Mouse (Mus musculus): ENCODE data around the gene Prkn. TPM values are rescaled to one million over a fixed set of nuclear protein-coding genes. Genes with fewer than 3 reads are reported as not detected.

Gene Prkn
- polyA plus RNA-seq, 1 experiment from 2014 or later = 0.96 TPM

GRCm38 (mm10) chr17:11862360-11862759 lies 1022.2 kb downstream of the Prkn start:
- H3K36me3 ChIP-seq (ENCODE audit: control insufficient read depth, insufficient read depth) = no peaks in the 10 kb centered on the region
- H3K4me1 ChIP-seq (replicated peaks; ENCODE audit: control insufficient read depth, insufficient read depth, low read length) = no peaks in the 10 kb centered on the region
- no peaks in the 10 kb centered on the region for H3K9me3 ChIP-seq (ENCODE audit: control insufficient read depth)
- H3K9ac ChIP-seq (ENCODE audit: low read depth, low read length) = no peak overlapping the region
- no peaks in the 10 kb centered on the region for H3K27me3 ChIP-seq (replicated peaks; ENCODE audit: control insufficient read depth, insufficient read depth, low read length)
- no peak overlapping the region for H3K4me2 ChIP-seq (replicated peaks; ENCODE audit: low read depth)
- H3K27ac ChIP-seq (ENCODE audit: low read depth, low read length) = no peak overlapping the region
- 82% methylated on average over 2 of the region's 2 CpGs for WGBS
- no peak for TF ChIP-seq CTCF (IDR thresholded peaks at IDR 0.05; ENCODE audit: low read depth)
- H3K4me3 ChIP-seq (ENCODE audit: low read depth, low read length) = no peak overlapping the region
- no peak for ATAC-seq

- Histone ChIP-seq H3K4me3 (ENCODE audit: low read depth, low read length) (no peak overlapping the region), H3K27ac (ENCODE audit: low read depth, low read length) (no peak overlapping the region), H3K9me3 (ENCODE audit: control insufficient read depth) (no peaks in the 10 kb centered on the region), H3K4me1 (replicated peaks; ENCODE audit: control insufficient read depth, insufficient read depth, low read length) (no peaks in the 10 kb centered on the region), H3K36me3 (ENCODE audit: control insufficient read depth, insufficient read depth) (no peaks in the 10 kb centered on the region), H3K4me2 (replicated peaks; ENCODE audit: low read depth) (no peak overlapping the region), H3K9ac (ENCODE audit: low read depth, low read length) (no peak overlapping the region), H3K27me3 (replicated peaks; ENCODE audit: control insufficient read depth, insufficient read depth, low read length) (no peaks in the 10 kb centered on the region)
- no peak for ATAC-seq
- 88% methylated on average over 11 of the region's 11 CpGs for WGBS
- no peak for TF ChIP-seq CTCF (IDR thresholded peaks at IDR 0.05; ENCODE audit: low read depth)
Measured at GRCm38 (mm10) chr17:11863017-11863416, 1022.8 kb downstream of the Prkn start.

- 83% methylated on average over 3 of the region's 3 CpGs for WGBS
- no peak overlapping the region for H3K27ac ChIP-seq (ENCODE audit: low read depth, low read length)
Measured at GRCm38 (mm10) chr17:11866231-11866630, 1026.0 kb downstream of the Prkn start.

GRCm38 (mm10) chr17:11867334-11868095 lies 1027.3 kb downstream of the Prkn start:
- Histone ChIP-seq H3K4me3 (ENCODE audit: low read depth, low read length) (no peak overlapping the region), H3K27me3 (replicated peaks; ENCODE audit: control insufficient read depth, insufficient read depth, low read length) (no peaks in the 10 kb centered on the region), H3K36me3 (ENCODE audit: control insufficient read depth, insufficient read depth) (no peaks in the 10 kb centered on the region), H3K9ac (ENCODE audit: low read depth, low read length) (no peak overlapping the region), H3K9me3 (ENCODE audit: control insufficient read depth) (no peaks in the 10 kb centered on the region), H3K4me2 (replicated peaks; ENCODE audit: low read depth) (no peak overlapping the region), H3K27ac (ENCODE audit: low read depth, low read length) (no peak overlapping the region), H3K4me1 (replicated peaks; ENCODE audit: control insufficient read depth, insufficient read depth, low read length) (no peaks in the 10 kb centered on the region)
- ATAC-seq = no peak
- 31% methylated on average over 13 of the region's 13 CpGs for WGBS
- no peak for TF ChIP-seq CTCF (IDR thresholded peaks at IDR 0.05; ENCODE audit: low read depth)

More at GRCm38 (mm10) chr17:11866231-11866630, 1026.0 kb downstream of the Prkn start:
- no peak for TF ChIP-seq CTCF (IDR thresholded peaks at IDR 0.05; ENCODE audit: low read depth)
- Histone ChIP-seq H3K36me3 (ENCODE audit: control insufficient read depth, insufficient read depth) (no peaks in the 10 kb centered on the region), H3K4me2 (replicated peaks; ENCODE audit: low read depth) (no peak overlapping the region), H3K9me3 (ENCODE audit: control insufficient read depth) (no peaks in the 10 kb centered on the region), H3K4me1 (replicated peaks; ENCODE audit: control insufficient read depth, insufficient read depth, low read length) (no peaks in the 10 kb centered on the region), H3K27me3 (replicated peaks; ENCODE audit: control insufficient read depth, insufficient read depth, low read length) (no peaks in the 10 kb centered on the region), H3K4me3 (ENCODE audit: low read depth, low read length) (no peak overlapping the region), H3K9ac (ENCODE audit: low read depth, low read length) (no peak overlapping the region)
- no peak for ATAC-seq

GRCm38 (mm10) chr17:11870546-11870945 lies 1030.4 kb downstream of the Prkn start:
- WGBS = 89% methylated on average over 10 of the region's 10 CpGs
- no peak overlapping the region for H3K9ac ChIP-seq (ENCODE audit: low read depth, low read length)
- no peak for TF ChIP-seq CTCF (IDR thresholded peaks at IDR 0.05; ENCODE audit: low read depth)

GRCm38 (mm10) chr17:11876240-11876639 lies 1036.1 kb downstream of the Prkn start:
- no peaks in the 10 kb centered on the region for H3K27me3 ChIP-seq (replicated peaks; ENCODE audit: control insufficient read depth, insufficient read depth, low read length)
- no peak overlapping the region for H3K9ac ChIP-seq (ENCODE audit: low read depth, low read length)
- H3K4me3 ChIP-seq (ENCODE audit: low read depth, low read length) = no peak overlapping the region
- H3K9me3 ChIP-seq (ENCODE audit: control insufficient read depth) = no peaks in the 10 kb centered on the region
- no peak for TF ChIP-seq CTCF (IDR thresholded peaks at IDR 0.05; ENCODE audit: low read depth)
- H3K4me2 ChIP-seq (replicated peaks; ENCODE audit: low read depth) = no peak overlapping the region
- no peak for ATAC-seq
- H3K4me1 ChIP-seq (replicated peaks; ENCODE audit: control insufficient read depth, insufficient read depth, low read length) = no peaks in the 10 kb centered on the region
- WGBS = 72% methylated on average over 2 of the region's 2 CpGs
- no peaks in the 10 kb centered on the region for H3K36me3 ChIP-seq (ENCODE audit: control insufficient read depth, insufficient read depth)
- no peak overlapping the region for H3K27ac ChIP-seq (ENCODE audit: low read depth, low read length)

More at GRCm38 (mm10) chr17:11870546-11870945, 1030.4 kb downstream of the Prkn start:
- Histone ChIP-seq H3K27ac (ENCODE audit: low read depth, low read length) (no peak overlapping the region), H3K4me3 (ENCODE audit: low read depth, low read length) (no peak overlapping the region), H3K36me3 (ENCODE audit: control insufficient read depth, insufficient read depth) (no peaks in the 10 kb centered on the region), H3K4me1 (replicated peaks; ENCODE audit: control insufficient read depth, insufficient read depth, low read length) (no peaks in the 10 kb centered on the region), H3K4me2 (replicated peaks; ENCODE audit: low read depth) (no peak overlapping the region), H3K9me3 (ENCODE audit: control insufficient read depth) (no peaks in the 10 kb centered on the region), H3K27me3 (replicated peaks; ENCODE audit: control insufficient read depth, insufficient read depth, low read length) (no peaks in the 10 kb centered on the region)
- ATAC-seq = no peak
